Mouse (Mus musculus): ENCODE measurements around the gene S100a3. TPM values are rescaled to one million over a fixed set of nuclear protein-coding genes. Genes with fewer than 3 reads are reported as not detected.

S100a3 gene
- polyA plus RNA-seq, 2 experiments, result 0.20 TPM; not detected in 1

- DNase-seq (ENCODE audit: low read depth in 3 of 3, low spot score in 3 of 3) (no peak), ATAC-seq (ENCODE audit: insufficient read depth) (no peak)
- no peak overlapping the region for H3K27ac ChIP-seq
- no peaks in the 10 kb centered on the region for H3K27me3 ChIP-seq (ENCODE audit: control insufficient read depth, insufficient read depth, low read length)
- 57% methylated on average over 2 of the region's 2 CpGs for WGBS (ENCODE audit: insufficient replicate concordance)
- H3K36me3 ChIP-seq (replicated peaks; ENCODE audit: control insufficient read depth, insufficient read depth, low read depth), result no peaks in the 10 kb centered on the region
- TF ChIP-seq CTCF (IDR thresholded peaks at IDR 0.05; ENCODE audit: low read depth) (no peak), EP300 (IDR thresholded peaks at IDR 0.05; ENCODE audit: low read depth) (no peak)
- H3K4me1 ChIP-seq (replicated peaks; ENCODE audit: control insufficient read depth in 2 of 2, insufficient read depth in 2 of 2, low read length in 1 of 2), result no peaks in the 10 kb centered on the region
- H3K9ac ChIP-seq (replicated peaks), result no peak overlapping the region
- no peak overlapping the region for H3K4me3 ChIP-seq (ENCODE audit: insufficient read depth in 1 of 2, low read depth in 2 of 2, low read length in 2 of 2)
- H3K4me2 ChIP-seq (ENCODE audit: low read depth), result no peak overlapping the region
- no peaks in the 10 kb centered on the region for H3K9me3 ChIP-seq (ENCODE audit: control insufficient read depth, low read length)
Observed at GRCm38 (mm10) chr3:90526076-90526475, 34.3 kb upstream of the S100a3 start.

- ATAC-seq (ENCODE audit: insufficient read depth), result no peak
- no peak for DNase-seq (ENCODE audit: low read depth in 3 of 3, low spot score in 3 of 3)
- no peaks in the 10 kb centered on the region for H3K27me3 ChIP-seq (ENCODE audit: control insufficient read depth, insufficient read depth, low read length)
- H3K27ac ChIP-seq, result no peak within 1 kb of the TSS
- no peaks in the 10 kb centered on the region for H3K36me3 ChIP-seq (replicated peaks; ENCODE audit: control insufficient read depth, insufficient read depth, low read depth)
- no peak within 1 kb of the TSS for H3K4me3 ChIP-seq (ENCODE audit: insufficient read depth in 1 of 2, low read depth in 2 of 2, low read length in 2 of 2)
- TF ChIP-seq EP300 (IDR thresholded peaks at IDR 0.05; ENCODE audit: low read depth) (no peak), CTCF (IDR thresholded peaks at IDR 0.05; ENCODE audit: low read depth) (no peak)
- no peak within 1 kb of the TSS for H3K4me2 ChIP-seq (ENCODE audit: low read depth)
- no peaks in the 10 kb centered on the region for H3K9me3 ChIP-seq (ENCODE audit: control insufficient read depth, low read length)
- WGBS (ENCODE audit: insufficient replicate concordance), result 40% methylated on average over 5 of the region's 5 CpGs
- H3K4me1 ChIP-seq (replicated peaks; ENCODE audit: control insufficient read depth in 2 of 2, insufficient read depth in 2 of 2, low read length in 1 of 2), result no peaks in the 10 kb centered on the region
- H3K9ac ChIP-seq (replicated peaks), result no peak within 1 kb of the TSS
Observed at GRCm38 (mm10) chr3:90526580-90526979, 33.8 kb upstream of the S100a3 start, which contains the start of gene S100a14. S100a14 (plus strand) TSS chr3:90526856.

GRCm38 (mm10) chr3:90527291-90527873 lies 33.0 kb upstream of the S100a3 start:
- whole genome bisulfite sequencing (ENCODE audit: insufficient replicate concordance), result 56% methylated on average over 7 of the region's 7 CpGs
- Histone ChIP-seq H3K9me3 (ENCODE audit: control insufficient read depth, low read length) (no peaks in the 10 kb centered on the region), H3K4me2 (ENCODE audit: low read depth) (no peak overlapping the region), H3K4me1 (replicated peaks; ENCODE audit: control insufficient read depth in 2 of 2, insufficient read depth in 2 of 2, low read length in 1 of 2) (no peaks in the 10 kb centered on the region), H3K4me3 (ENCODE audit: insufficient read depth in 1 of 2, low read depth in 2 of 2, low read length in 2 of 2) (no peak overlapping the region), H3K27me3 (ENCODE audit: control insufficient read depth, insufficient read depth, low read length) (no peaks in the 10 kb centered on the region), H3K27ac (no peak overlapping the region), H3K36me3 (replicated peaks; ENCODE audit: control insufficient read depth, insufficient read depth, low read depth) (no peaks in the 10 kb centered on the region), H3K9ac (replicated peaks) (no peak overlapping the region)
- ATAC-seq (ENCODE audit: insufficient read depth) (no peak), DNase-seq (ENCODE audit: low read depth in 3 of 3, low spot score in 3 of 3) (no peak)
- TF ChIP-seq EP300 (IDR thresholded peaks at IDR 0.05; ENCODE audit: low read depth) (no peak), CTCF (IDR thresholded peaks at IDR 0.05; ENCODE audit: low read depth) (no peak)

GRCm38 (mm10) chr3:90531713-90532112 lies 28.7 kb upstream of the S100a3 start:
- WGBS (ENCODE audit: insufficient replicate concordance), result 54% methylated on average over 5 of the region's 5 CpGs
- Histone ChIP-seq H3K4me2 (ENCODE audit: low read depth) (no peak overlapping the region), H3K9ac (replicated peaks) (no peak overlapping the region), H3K9me3 (ENCODE audit: control insufficient read depth, low read length) (no peaks in the 10 kb centered on the region), H3K4me1 (replicated peaks; ENCODE audit: control insufficient read depth in 2 of 2, insufficient read depth in 2 of 2, low read length in 1 of 2) (no peaks in the 10 kb centered on the region), H3K27ac (no peak overlapping the region), H3K27me3 (ENCODE audit: control insufficient read depth, insufficient read depth, low read length) (no peaks in the 10 kb centered on the region), H3K36me3 (replicated peaks; ENCODE audit: control insufficient read depth, insufficient read depth, low read depth) (no peaks in the 10 kb centered on the region), H3K4me3 (ENCODE audit: insufficient read depth in 1 of 2, low read depth in 2 of 2, low read length in 2 of 2) (no peak overlapping the region)
- ATAC-seq (ENCODE audit: insufficient read depth), result no peak
- no peak for TF ChIP-seq EP300 (IDR thresholded peaks at IDR 0.05; ENCODE audit: low read depth)
- no peak for DNase-seq (ENCODE audit: low read depth in 3 of 3, low spot score in 3 of 3)

GRCm38 (mm10) chr3:90535446-90535845 lies 24.9 kb upstream of the S100a3 start:
- no peak overlapping the region for H3K4me2 ChIP-seq (ENCODE audit: low read depth)
- peaks cover 0 to 3% of the 10 kb centered on the region in 2 experiments; a peak in 1 of 4 replicates for H3K4me1 ChIP-seq (replicated peaks; ENCODE audit: control insufficient read depth in 2 of 2, insufficient read depth in 2 of 2, low read length in 1 of 2)
- H3K27ac ChIP-seq, result no peak overlapping the region
- no peak overlapping the region for H3K9ac ChIP-seq (replicated peaks)
- no peak for DNase-seq (ENCODE audit: low read depth in 3 of 3, low spot score in 3 of 3)
- 43% methylated on average over 1 of the region's 1 CpGs for WGBS (ENCODE audit: insufficient replicate concordance)
- H3K36me3 ChIP-seq (replicated peaks; ENCODE audit: control insufficient read depth, insufficient read depth, low read depth), result no peaks in the 10 kb centered on the region
- ATAC-seq (ENCODE audit: insufficient read depth), result no peak
- no peaks in the 10 kb centered on the region for H3K27me3 ChIP-seq (ENCODE audit: control insufficient read depth, insufficient read depth, low read length)
- no peak overlapping the region for H3K4me3 ChIP-seq (ENCODE audit: insufficient read depth in 1 of 2, low read depth in 2 of 2, low read length in 2 of 2)
- no peaks in the 10 kb centered on the region for H3K9me3 ChIP-seq (ENCODE audit: control insufficient read depth, low read length)
- no peak for TF ChIP-seq CTCF (IDR thresholded peaks at IDR 0.05; ENCODE audit: low read depth)
- no peak for TF ChIP-seq EP300 (IDR thresholded peaks at IDR 0.05; ENCODE audit: low read depth)
